Mouse (Mus musculus) heart, embryonic 13.5 days (tissue): ENCODE results near the gene Cpne9. TPM values are rescaled to one million over a fixed set of nuclear protein-coding genes. Genes with fewer than 3 reads are reported as not detected.

Source experiments
- ATAC-seq: fragments of 200-750 bp; cut with Nextera tagmentation; 2 replicates; pipeline ENCODE4 v1.8.0; 2017; ENCODE audit warnings: moderate TSS enrichment; ENCODE audit not compliant: insufficient number of reproducible peaks, low FRiP score, low TSS enrichment; ENCODE audit errors: extremely low read depth
- H3K27ac ChIP-seq: fragments of 300-500 bp; sonication (generic); replicated peaks from 2 replicates; pipeline ENCODE4 v1.5.1; 2015; ENCODE audit warnings: moderate library complexity, mild to moderate bottlenecking, inconsistent platforms
- H3K27me3 ChIP-seq: fragments of 300-500 bp; sonication (generic); replicated peaks from 2 replicates; pipeline ENCODE4 v1.6.1; 2015; ENCODE audit warnings: mild to moderate bottlenecking, inconsistent platforms
- H3K36me3 ChIP-seq: fragments of 300-500 bp; sonication (generic); 2 replicates; pipeline ENCODE4 v1.6.1; 2015; ENCODE audit warnings: mild to moderate bottlenecking, inconsistent platforms
- H3K4me1 ChIP-seq: fragments of 300-500 bp; sonication (generic); 2 replicates; pipeline ENCODE4 v1.6.1; 2015; ENCODE audit warnings: inconsistent platforms
- H3K4me2 ChIP-seq: fragments of 300-500 bp; sonication (generic); 2 replicates; pipeline ENCODE4 v1.6.1; 2015; ENCODE audit warnings: inconsistent platforms, mild to moderate bottlenecking, moderate library complexity
- H3K4me3 ChIP-seq: fragments of 300-500 bp; sonication (generic); 2 replicates; pipeline ENCODE4 v1.5.1; 2015; ENCODE audit warnings: moderate library complexity, mild to moderate bottlenecking, inconsistent platforms
- H3K9ac ChIP-seq: fragments of 300-500 bp; sonication (generic); 2 replicates; pipeline ENCODE4 v1.6.1; 2015; ENCODE audit warnings: inconsistent platforms, mild to moderate bottlenecking, moderate library complexity
- H3K9me3 ChIP-seq: fragments of 300-500 bp; sonication (generic); 2 replicates; pipeline ENCODE4 v1.6.1; 2016; ENCODE audit warnings: inconsistent platforms
- WGBS: fragments of 180-500 bp; shearing (Covaris S2); methylation state at CpG from one replicate; pipeline ENCODE4 v1.1.7; 2015; ENCODE audit warnings: mixed read lengths; 5-methylcytosine and 5-hydroxymethylcytosine counted together
- polyA plus RNA-seq: library from polyadenylated mRNA; unstranded; fragments of >200 nt; fragmentation: Nextera tagmentation; extraction: Ambion mirVana; gene quantifications from 2 replicates; pipeline ENCODE4 v1.2.1, GENCODE M21; 2015

Gene Cpne9
- 0.22 TPM in 1 of 2 replicates, not detected in the other for polyA plus RNA-seq

DNA sequence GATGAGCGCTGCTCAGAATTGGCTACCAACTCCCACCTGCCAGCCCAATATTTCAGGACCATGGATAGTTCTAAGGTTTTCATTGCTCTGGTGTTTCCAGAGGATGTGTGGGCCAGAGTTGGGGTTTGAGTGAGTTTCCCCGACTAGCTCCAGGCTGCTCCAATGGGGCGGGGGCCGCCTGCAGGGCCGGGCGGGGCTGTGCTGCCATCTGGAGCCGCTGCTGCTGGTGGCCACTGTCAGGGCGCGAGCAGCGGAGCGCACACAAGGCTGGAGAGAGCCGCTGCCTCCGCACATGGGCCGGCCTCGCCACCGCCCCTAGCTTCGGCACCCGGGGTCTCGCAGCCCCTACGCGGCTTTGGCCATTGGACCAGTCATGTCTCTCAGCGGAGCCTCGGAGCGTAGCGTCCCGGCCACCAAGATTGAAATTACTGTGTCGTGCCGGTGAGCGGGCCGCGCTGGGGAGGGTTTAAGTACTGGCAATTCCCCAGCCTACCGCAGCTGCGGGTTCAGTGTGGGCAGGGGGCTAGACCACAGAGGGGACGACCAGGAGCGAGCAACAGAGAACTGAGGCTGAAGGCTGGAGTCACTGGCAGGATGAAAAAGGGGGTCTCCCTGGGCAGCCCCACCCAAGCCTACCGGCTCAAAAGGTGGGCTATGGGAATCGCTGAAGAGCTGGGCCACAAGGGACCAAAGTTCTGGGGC, at the start of gene Cpne9:
TSS of gene Cpne9 (plus strand) at position 207 of the 702 bp plus-strand sequence.
- no peak for ATAC-seq
- H3K9ac ChIP-seq, result no peak within 1 kb of the TSS
- WGBS, result 2% methylated on average over 37 of the region's 37 CpGs

DNA sequence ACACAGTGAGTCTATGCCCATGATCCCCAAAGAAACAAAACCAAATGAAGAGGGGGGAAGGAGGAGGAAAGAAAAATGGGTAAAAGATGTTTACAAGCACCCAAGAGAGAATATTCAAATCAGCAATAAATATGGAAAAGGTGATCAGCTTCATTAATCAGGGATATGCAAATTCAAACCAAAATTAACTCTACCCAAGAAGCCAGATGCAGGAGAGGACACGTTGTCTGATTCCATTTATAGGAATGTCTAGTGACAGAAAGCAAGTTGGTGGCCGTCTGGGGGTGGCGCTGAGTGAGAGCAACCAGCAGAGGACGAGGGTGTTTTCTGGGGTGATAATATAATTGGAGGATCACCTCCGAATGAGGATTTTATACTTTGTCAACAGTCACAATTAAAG, 47.0 kb upstream of the Cpne9 start:
- WGBS, result 54% methylated on average over 5 of the region's 5 CpGs
- ATAC-seq, result no peak
- Histone ChIP-seq H3K36me3 (peaks cover 1% of the 10 kb centered on the region), H3K9me3 (0 out of 2 replicates have a peak, but pooled peaks cover 4% of the 10 kb centered on the region), H3K4me2 (no peak overlapping the region), H3K9ac (no peak overlapping the region), H3K27me3 (no peaks in the 10 kb centered on the region), H3K4me3 (no peak overlapping the region), H3K27ac (no peak overlapping the region), H3K4me1 (peaks cover 17% of the 10 kb centered on the region)

More for the DNA sequence above, at the start of gene Cpne9:
- peak within 1 kb of the TSS; percentile 20 for H3K4me3 ChIP-seq
- peaks cover 54% of the 10 kb centered on the region for H3K27me3 ChIP-seq
- H3K4me1 ChIP-seq, result peaks cover 7% of the 10 kb centered on the region
- peak within 1 kb of the TSS; percentile 49 for H3K4me2 ChIP-seq
- peaks cover 26% of the 10 kb centered on the region for H3K36me3 ChIP-seq
- H3K9me3 ChIP-seq, result no peaks in the 10 kb centered on the region
- no peak within 1 kb of the TSS for H3K27ac ChIP-seq

DNA sequence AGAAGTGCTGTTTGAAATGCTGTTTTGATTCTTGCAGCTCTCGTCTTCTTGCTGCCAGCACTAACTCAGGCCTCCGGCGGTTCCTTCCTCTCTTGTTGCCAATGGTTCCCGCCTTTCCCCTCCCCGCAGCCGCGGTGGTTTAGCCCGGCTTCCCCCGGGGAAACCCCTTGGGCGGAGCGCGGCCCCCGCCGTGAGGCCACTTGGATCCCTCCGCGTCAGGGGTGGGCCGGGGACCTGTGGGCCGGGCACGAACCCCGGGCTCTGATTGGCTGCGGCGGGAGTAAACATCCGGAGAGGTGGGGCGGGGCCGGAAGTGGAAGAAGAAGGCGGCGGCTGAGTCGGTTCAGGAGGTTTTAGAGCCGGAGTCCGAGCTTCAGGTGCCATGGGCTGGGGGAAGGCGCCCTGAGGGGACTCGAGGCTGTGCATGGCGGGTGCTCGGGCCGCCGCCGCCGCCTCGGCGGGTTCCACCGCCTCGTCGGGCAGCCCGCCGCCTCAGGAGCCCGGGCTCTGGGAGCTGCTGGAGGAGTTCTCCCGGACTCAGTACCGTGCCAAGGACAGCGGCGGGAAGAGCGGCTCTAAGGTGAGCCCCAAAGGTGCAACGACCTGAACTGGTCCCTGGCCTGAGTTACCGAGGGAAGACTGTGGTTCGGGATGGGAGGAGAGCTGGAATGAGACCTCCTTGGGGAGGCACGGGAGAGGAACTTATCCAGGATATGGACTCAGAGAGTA, 44.4 kb upstream of the Cpne9 start, which contains the start of gene Mtmr14:
TSS of gene Mtmr14 (plus strand) at position 302 of the 729 bp plus-strand sequence.
- Histone ChIP-seq H3K27ac (peak within 1 kb of the TSS; percentile 66), H3K9me3 (no peaks in the 10 kb centered on the region), H3K4me3 (peak within 1 kb of the TSS; percentile 96), H3K27me3 (no peaks in the 10 kb centered on the region), H3K4me2 (peak within 1 kb of the TSS; percentile 78), H3K36me3 (peaks cover 15% of the 10 kb centered on the region), H3K4me1 (peaks cover 17% of the 10 kb centered on the region), H3K9ac (peak within 1 kb of the TSS; percentile 94)
- 1% methylated on average over 55 of the region's 55 CpGs for WGBS
- ATAC-seq, result peak; percentile 99

DNA sequence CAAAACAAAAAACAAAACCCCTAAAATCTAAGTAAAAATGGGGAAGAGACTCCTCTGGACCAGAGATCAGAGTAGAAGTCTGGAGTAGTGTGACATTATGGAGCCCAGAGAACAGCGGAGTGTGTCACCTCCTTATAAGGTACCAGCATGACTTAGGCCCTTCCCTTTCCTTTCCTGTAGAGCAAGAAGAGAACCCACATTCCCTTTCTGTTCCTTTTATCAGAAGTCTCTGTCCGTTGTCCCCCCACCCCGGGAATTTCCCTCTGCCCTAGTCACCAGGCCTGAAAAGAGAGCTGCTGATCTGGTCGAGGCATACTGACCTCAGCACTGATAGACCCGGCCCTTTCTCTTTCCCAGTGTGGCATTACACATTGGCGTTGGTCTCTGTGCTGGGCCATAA, 43.7 kb upstream of the Cpne9 start:
- 16% methylated on average over 6 of the region's 6 CpGs for WGBS
- peak overlapping the region; percentile 78 for H3K4me2 ChIP-seq
- no peaks in the 10 kb centered on the region for H3K9me3 ChIP-seq
- no peak for ATAC-seq
- no peak overlapping the region; the same call in 1 of the 2 replicates for H3K27ac ChIP-seq
- no peaks in the 10 kb centered on the region for H3K27me3 ChIP-seq
- H3K4me3 ChIP-seq, result peak overlapping the region; percentile 96
- H3K9ac ChIP-seq, result peak overlapping the region; percentile 94
- peaks cover 17% of the 10 kb centered on the region for H3K4me1 ChIP-seq
- H3K36me3 ChIP-seq, result peaks cover 23% of the 10 kb centered on the region

DNA sequence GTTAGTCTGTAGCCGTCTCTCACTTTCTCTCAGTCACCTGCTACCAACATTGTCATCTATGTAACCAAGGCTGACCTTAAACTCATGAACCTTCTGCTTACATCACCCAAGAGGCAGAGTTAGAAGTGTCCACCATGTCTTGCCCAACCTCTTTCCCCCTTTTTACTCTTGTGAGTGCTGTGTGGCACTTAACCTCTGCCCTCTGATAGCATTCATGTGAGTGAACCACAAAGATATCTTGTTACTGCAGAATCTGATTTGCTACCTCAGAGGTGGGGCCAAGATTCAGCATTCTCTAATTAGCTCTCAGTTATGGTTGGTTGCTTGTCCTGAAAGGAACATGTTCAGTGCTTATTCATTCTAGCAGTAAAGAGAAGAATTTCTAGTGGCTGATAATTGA, 39.4 kb upstream of the Cpne9 start:
- ATAC-seq, result no peak
- no peak overlapping the region for H3K27ac ChIP-seq

DNA sequence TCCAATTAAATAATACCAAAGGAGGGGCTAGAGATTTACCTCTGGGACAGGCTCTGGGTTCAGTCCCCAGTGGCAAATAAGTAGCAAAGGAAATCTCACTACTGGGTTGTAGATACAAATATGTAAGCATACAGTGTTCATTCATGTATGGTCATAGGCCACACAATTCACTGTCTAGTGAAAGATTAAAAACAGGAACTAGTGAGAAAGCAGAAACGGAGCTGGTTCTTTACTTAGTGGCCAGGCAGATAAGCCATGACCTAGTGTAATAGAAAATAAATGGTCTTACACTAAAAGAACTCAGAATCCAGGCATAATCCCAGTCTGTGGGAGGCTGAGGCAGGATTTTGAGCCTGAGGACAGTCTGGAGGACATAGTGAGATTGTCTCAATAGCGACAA, 36.5 kb upstream of the Cpne9 start:
- Histone ChIP-seq H3K27ac (no peak overlapping the region), H3K4me3 (no peak overlapping the region), H3K4me1 (no peaks in the 10 kb centered on the region), H3K27me3 (no peaks in the 10 kb centered on the region), H3K4me2 (no peak overlapping the region), H3K36me3 (peaks cover 51% of the 10 kb centered on the region), H3K9me3 (no peaks in the 10 kb centered on the region), H3K9ac (no peak overlapping the region)
- ATAC-seq, result no peak
- 81% methylated on average over 2 of the region's 2 CpGs for WGBS

More for the DNA sequence above, 39.4 kb upstream of the Cpne9 start:
- Histone ChIP-seq H3K4me2 (no peak overlapping the region), H3K9ac (no peak overlapping the region), H3K27me3 (no peaks in the 10 kb centered on the region), H3K4me3 (no peak overlapping the region), H3K9me3 (no peaks in the 10 kb centered on the region), H3K4me1 (peaks cover 14% of the 10 kb centered on the region), H3K36me3 (peaks cover 44% of the 10 kb centered on the region)
- 74% methylated on average over 1 of the region's 1 CpGs for WGBS

DNA sequence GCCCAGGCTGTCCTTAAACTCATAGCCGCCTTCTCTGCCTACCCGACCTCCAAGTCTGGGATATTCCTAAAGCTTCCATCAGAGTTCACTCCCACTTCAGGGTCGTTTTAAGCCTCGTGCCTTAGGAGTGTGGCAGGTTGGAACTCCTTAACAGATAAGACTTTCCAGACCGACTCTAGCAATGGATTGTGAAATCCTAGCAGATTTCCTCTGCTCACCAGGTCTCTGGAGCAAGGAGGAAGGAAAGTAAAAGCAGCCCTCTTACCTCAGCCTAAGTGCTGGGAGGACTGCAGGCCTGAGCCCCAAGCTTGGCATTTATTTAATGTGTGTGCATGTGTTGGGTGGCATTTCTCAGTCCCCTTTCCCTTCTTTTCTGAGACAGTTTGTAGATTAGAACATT, 31.3 kb upstream of the Cpne9 start:
- no peak overlapping the region for H3K4me3 ChIP-seq
- no peaks in the 10 kb centered on the region for H3K9me3 ChIP-seq
- H3K9ac ChIP-seq, result no peak overlapping the region
- 56% methylated on average over 5 of the region's 5 CpGs for WGBS
- peaks cover 65% of the 10 kb centered on the region for H3K36me3 ChIP-seq
- H3K4me2 ChIP-seq, result no peak overlapping the region
- peaks cover 8% of the 10 kb centered on the region for H3K4me1 ChIP-seq
- no peaks in the 10 kb centered on the region for H3K27me3 ChIP-seq
- H3K27ac ChIP-seq, result no peak overlapping the region
- no peak for ATAC-seq

DNA sequence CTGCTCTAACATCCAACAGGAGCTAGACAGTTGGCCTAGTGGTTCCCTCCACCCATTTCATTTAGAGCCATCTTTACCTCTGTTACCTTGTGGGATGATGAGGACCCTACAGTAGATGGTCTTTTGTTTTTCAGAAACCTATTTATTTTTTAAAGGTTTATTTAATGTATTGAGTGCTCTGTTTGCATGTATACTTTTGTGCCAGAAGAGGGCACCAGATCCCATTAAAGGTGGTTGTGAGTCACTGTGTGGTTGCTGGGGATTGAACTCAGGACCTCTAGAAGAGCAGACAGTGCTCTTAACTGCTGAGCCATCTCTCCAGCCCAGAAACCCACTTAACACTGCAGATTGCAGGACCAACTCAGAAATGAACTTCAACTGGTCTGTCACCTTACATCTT, 30.2 kb upstream of the Cpne9 start:
- Histone ChIP-seq H3K4me2 (no peak overlapping the region), H3K4me3 (no peak overlapping the region), H3K27me3 (no peaks in the 10 kb centered on the region), H3K9ac (no peak overlapping the region), H3K4me1 (peaks cover 8% of the 10 kb centered on the region), H3K27ac (no peak overlapping the region), H3K9me3 (no peaks in the 10 kb centered on the region), H3K36me3 (peaks cover 70% of the 10 kb centered on the region)
- ATAC-seq, result no peak

DNA sequence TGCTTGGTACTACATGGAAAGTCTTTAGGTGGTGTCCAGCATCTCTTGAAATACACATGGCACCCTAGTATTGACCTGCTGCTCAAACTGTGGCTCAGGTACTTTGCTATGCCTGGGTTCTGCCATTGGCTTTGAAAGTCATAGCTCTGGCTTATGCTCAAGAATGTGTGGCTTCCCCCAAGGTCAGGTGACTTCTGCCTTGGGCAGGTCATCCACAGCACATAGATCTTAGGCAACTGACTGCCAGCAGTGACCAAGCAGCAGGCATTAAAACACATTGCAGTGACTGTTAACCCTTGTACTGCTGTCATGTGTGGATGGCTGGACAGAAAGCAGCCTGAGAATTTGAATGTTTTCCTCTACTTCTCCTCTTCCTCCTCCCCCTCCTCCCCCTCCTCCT, 27.2 kb upstream of the Cpne9 start:
- H3K27ac ChIP-seq, result no peak overlapping the region
- no peaks in the 10 kb centered on the region for H3K27me3 ChIP-seq
- no peak overlapping the region for H3K4me2 ChIP-seq
- no peak for ATAC-seq
- peaks cover 92% of the 10 kb centered on the region for H3K36me3 ChIP-seq
- no peak overlapping the region for H3K4me3 ChIP-seq
- H3K9me3 ChIP-seq, result no peaks in the 10 kb centered on the region
- H3K9ac ChIP-seq, result no peak overlapping the region
- peaks cover 8% of the 10 kb centered on the region for H3K4me1 ChIP-seq

DNA sequence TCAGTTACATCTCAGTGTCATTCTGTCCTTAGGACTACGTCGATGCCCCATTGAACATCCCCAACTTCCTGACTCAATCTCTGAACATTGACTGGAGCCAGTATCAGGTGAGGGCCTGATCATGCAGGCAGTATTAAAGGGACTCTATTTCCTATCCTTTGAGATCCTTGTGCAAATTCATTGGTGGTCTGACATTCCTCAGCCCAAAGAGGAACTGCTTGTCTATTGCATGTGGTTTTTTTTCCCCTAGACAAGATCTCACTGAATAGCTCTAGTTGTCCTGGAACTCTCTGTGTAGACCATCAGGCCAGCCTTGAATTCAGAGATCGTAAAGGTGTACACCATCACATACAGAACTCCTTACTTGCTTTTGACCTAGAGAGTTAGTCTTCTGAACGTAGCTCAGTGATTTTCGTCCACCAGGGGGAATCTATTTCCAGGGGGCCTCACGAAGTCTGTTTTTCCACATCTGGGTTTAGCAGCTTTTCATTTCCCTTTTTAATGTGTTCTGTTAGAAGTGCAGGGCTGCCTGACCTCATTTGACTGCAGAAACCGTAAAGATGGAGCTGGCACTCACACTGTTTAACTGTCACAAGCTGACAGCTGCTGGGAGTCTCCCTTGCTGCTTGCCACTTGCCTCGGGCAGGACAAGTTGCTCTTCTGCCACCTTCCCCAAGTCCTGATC, 20.8 kb upstream of the Cpne9 start:
- Histone ChIP-seq H3K9me3 (no peaks in the 10 kb centered on the region), H3K27ac (no peak overlapping the region), H3K4me1 (no peaks in the 10 kb centered on the region), H3K9ac (no peak overlapping the region), H3K4me2 (no peak overlapping the region), H3K4me3 (no peak overlapping the region), H3K36me3 (peaks cover 97% of the 10 kb centered on the region), H3K27me3 (no peaks in the 10 kb centered on the region)
- 76% methylated on average over 8 of the region's 8 CpGs for WGBS
- ATAC-seq, result no peak

DNA sequence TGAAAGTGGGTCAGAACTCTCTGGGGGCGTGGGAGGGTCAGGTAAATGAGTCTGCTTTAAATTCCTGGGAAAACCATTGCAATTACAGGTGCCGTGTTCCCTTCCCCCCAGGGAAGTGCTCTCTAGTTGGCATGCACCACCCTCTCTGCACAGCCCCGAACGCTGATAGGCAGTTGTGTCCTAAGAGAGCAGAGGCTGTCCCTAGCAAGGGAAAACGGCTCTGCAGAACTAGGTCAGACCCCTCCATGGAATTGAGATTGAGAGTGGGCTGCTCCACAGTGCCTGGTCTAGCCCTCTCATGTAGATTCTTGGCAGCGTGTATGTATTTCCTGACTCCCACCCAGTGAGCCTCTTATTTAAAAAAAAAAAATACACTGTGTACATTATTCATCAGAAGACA, 18.6 kb upstream of the Cpne9 start:
- Histone ChIP-seq H3K36me3 (peaks cover 99% of the 10 kb centered on the region), H3K27me3 (no peaks in the 10 kb centered on the region), H3K4me2 (no peak overlapping the region), H3K4me1 (peaks cover 11% of the 10 kb centered on the region; the same call in 1 of the 2 replicates), H3K4me3 (no peak overlapping the region), H3K9me3 (no peaks in the 10 kb centered on the region), H3K27ac (no peak overlapping the region), H3K9ac (no peak overlapping the region)
- whole genome bisulfite sequencing, result 86% methylated on average over 6 of the region's 6 CpGs
- no peak for ATAC-seq
